Mouse (Mus musculus) induced T-regulatory cell, adult 2 months (primary cell): Measurements from ENCODE around the gene Zfp956.
"Not testable (repeated sequence)": the region's sequence is repeated elsewhere in the genome, so short reads cannot be mapped to it uniquely, and the experiment has no call there.

Source experiments
- DNase-seq: peaks from one replicate; pipeline ENCODE4 v3.0.0-alpha.2; 2012; ENCODE audit warnings: low read depth

Gene Zfp956

DNA sequence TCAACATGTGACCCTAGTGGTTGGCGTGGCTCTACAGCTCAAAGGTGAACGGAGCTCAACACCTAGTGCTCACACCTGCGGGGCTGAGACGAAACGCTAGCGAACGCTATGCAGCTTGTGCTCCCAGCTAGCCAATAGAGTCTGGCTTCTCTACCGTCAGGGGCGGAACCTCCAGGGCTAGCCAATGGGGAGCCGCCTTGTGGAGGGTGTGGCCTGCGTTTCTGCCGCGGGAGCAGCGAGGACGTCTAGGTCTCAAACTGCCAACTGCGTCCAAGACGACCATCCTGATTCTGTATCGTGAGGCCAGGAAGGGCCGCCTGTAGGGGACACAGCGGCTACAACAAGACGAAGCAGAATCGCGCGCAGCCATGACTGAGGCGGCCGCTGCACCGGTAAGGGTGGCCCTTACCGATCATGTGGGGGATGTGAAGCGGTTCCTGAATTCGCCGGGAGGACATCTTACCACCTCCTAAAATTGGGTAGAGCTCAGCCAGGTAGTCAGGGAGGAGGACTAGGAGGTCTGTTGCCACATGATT, at the start of gene Zfp956:
Gene Zfp956 (plus strand): TSS at position 200 of the 536 bp plus-strand sequence.
- DNase-seq: peak; percentile 96

DNA sequence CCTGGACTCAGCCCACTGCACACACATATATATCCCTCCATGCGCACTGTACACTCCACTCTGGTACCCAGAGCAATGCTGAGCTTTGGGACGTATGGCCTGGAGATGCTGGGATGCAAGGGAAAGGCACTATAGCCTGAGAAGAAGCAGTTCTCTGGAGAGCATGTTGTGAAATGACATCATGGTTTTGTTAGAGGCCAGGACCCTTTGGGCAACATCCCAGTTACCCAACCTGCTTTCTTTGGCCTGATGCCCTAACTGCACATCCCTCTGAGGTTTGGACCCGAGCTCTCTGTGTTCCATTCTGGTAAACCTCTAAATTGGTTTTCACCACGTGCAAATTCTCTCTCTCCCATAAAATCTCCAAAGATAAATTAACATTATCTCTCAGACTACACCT, 49.6 kb upstream of the Zfp956 start:
- no peak for DNase-seq

DNA sequence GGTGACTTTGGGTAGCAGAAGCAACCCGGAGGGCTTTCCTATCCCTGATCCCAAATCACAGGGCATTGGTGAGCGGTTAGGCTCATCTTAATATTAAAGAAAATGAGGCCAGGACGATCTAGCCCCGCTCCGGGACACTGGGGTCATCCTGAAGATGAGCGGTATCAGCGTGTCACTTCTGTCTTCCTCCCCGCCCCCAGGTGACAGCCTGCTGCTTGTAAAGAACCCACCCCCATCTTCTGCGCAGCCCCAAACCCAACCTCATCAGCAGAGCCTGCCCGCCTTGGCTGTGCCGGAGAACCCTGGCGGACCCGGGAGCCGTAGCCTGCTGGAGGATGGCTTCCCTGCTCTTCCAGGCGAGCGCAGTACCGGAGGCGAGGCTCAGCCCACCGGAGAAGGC, 48.8 kb upstream of the Zfp956 start:
- DNase-seq: no peak

DNA sequence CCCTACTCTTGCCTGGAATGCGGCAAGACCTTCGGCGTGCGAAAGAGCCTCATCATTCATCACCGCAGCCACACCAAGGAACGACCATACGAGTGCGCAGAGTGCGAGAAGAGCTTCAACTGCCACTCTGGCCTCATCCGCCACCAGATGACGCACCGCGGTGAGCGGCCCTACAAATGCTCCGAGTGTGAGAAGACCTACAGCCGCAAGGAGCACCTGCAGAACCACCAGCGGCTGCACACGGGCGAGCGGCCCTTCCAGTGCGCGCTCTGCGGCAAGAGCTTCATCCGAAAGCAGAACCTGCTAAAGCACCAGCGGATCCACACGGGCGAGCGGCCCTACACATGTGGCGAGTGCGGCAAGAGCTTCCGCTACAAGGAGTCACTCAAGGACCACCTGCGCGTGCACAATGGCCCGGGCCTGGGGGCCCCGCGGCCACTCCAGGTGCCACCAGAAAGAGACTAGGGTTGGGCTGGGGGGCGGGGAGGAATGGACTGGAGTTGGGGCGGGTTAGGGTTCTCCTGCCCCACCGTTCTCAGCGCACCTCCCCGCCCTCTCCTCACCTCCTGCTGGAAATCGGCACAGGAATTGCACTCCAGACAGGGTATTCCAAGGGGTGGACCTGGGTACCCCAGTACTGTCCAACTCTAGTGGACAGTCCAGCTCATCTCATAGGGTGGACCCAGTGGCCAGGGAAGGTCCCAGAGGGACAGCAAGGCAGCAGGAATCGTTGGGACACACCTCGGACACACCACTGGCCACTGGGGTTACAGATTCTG, 48.1 kb upstream of the Zfp956 start:
- DNase-seq: no peak

- no peak for DNase-seq
These were observed 46.9 kb upstream of the Zfp956 start for GRCm38 (mm10) chr6:47906326-47906725.

DNA sequence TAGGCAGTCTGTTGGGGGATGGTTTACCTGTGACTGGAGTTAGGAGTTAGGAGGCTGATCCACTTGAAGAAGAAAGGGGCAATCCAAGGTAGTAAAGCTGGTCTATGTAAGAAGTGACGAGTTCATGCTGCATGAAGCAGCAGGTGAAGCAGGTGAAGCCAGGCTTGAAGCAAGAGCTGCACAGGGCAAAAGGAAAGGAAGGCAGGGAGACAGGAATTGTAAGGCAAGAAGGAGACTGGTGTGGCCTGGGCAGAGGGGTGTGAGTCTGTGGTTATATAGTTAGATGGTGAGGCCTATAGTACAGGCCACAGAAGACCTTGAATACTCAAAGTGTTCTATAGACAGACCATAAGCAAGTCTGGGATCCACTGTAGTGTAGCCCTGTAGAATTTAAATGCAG, 44.2 kb upstream of the Zfp956 start:
- no peak for DNase-seq

DNA sequence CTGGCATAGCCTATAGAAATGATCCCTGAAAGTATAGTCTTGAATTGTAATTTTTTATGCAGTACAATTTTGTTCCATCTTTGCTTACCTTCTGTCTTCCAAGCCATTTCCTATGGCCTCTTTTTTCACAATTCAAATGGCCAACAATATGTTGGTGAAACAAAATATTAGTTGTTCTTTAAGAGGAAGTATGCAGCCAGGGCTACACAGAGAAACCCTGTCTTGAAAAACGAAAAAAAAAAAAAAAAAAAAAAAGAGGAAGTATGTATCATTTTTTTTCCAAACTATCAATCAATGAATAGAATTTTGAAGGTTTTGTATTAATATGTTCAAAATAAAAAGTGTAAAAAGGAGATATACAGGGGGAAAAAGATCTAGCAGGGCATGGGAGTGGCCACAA, 41.5 kb upstream of the Zfp956 start:
- no peak for DNase-seq

- no peak for DNase-seq
These were observed 40.2 kb upstream of the Zfp956 start for GRCm38 (mm10) chr6:47912991-47913390.

DNA sequence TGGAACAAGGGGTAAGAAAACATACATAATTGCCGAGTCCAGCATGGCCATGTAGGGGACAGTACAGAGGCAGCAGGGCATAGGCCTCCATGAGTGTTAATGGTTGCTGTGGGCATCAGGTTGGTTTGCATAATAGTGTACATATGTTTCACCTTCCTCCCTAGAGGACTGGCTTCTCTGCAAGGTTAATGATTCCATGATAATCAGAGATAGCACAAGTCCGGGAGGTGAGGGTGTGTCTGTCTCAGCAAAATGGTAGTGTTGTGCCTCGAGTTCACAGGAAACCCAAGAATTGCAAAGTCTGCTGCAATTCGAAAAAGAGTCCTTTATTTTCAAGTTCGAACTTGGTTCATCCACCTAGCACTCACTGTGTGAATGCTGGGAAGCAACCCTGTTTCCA, 36.1 kb upstream of the Zfp956 start:
- no peak for DNase-seq

GRCm38 (mm10) chr6:47918768-47919274, 34.4 kb upstream of the Zfp956 start:
- DNase-seq: no peak

DNA sequence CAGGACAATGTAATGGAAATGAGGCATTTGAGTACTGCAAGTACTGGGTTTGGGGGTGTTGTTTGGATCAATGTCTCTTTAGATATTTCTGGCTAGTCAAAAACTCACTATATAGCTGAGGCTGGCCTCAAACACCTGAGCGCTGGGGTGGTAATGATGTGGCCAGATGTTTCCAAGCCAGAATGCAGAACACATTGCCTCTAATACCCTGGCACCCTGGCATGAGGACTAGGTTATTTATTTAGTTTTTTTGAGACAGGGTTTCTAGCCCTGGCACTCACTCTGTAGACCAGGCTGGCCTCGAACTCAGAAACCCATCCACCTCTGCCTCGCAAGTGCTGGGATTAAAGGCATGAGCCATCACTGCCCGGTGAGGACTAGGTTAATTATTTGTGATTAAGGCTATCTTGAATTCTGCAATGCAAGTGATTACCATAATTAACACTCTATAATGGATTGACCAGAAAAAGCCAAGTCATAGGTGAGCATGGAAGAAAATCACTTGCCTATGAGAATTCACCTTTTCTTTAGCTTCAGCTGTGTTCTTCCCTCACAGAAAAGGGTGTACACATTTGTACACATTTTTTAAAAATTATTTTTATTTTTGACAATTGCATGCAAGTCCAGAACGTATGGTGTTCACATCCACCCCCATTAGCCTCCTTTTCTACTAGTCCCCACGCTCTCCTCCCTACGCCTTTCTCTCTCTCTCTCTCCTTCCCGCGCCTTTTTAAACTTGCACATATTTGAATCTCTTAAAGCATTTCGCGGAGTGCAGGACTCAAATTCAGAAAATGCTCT, 33.3 kb upstream of the Zfp956 start:
- DNase-seq: no peak

- peak; percentile 93 for DNase-seq
These were observed 32.5 kb upstream of the Zfp956 start, which contains the start of gene Zfp212 for GRCm38 (mm10) chr6:47920447-47921340. Gene Zfp212 (plus strand): TSS chr6:47920476.

- no peak for DNase-seq
These were observed 10.7 kb upstream of the Zfp956 start for GRCm38 (mm10) chr6:47942461-47942860.

GRCm38 (mm10) chr6:47943021-47943691, 10.0 kb upstream of the Zfp956 start:
- peak; percentile 71 for DNase-seq

DNA sequence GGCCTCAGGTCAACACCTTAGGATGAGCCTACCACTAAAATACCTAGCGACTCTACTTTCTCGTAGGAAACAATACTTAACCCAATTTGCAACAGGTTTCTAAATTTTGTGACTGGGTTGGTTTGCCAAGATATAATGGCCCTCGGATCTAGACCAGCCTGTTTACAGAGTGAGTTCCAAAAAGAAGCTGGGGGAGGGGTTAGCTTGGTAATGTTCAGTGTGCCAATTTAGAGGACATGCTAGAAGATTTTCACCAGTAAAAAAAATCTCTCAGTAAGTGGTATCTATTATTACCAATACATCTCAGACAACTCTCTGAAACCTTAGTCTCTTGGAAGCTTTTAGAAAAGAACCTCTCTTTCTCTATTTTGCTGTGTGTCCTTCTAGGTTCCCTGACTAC, 9.5 kb upstream of the Zfp956 start:
- DNase-seq: no peak

DNA sequence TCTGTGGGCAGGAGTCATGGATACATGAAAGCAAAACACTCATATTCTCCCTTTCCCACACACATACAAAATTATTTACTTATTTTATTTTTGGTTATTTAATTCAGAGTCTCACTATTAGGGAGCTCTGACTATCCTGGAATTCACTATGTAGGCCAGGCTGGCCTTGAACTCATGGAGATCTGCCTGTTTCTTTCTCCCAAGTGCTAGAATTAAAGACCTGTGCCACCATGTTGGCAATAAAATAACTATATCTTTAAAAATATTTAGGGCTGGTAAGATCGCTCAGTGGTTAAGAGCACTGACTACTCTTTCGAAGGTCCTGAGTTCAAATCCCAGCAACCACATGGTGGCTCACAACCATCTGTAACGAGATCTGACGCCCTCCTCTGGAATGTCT, 5.8 kb upstream of the Zfp956 start:
- DNase-seq: no peak

GRCm38 (mm10) chr6:47954425-47954824, 1.2 kb downstream of the Zfp956 start:
- DNase-seq: no peak

- DNase-seq: no peak
These were observed 4.6 kb downstream of the Zfp956 start for GRCm38 (mm10) chr6:47957816-47958215.

DNA sequence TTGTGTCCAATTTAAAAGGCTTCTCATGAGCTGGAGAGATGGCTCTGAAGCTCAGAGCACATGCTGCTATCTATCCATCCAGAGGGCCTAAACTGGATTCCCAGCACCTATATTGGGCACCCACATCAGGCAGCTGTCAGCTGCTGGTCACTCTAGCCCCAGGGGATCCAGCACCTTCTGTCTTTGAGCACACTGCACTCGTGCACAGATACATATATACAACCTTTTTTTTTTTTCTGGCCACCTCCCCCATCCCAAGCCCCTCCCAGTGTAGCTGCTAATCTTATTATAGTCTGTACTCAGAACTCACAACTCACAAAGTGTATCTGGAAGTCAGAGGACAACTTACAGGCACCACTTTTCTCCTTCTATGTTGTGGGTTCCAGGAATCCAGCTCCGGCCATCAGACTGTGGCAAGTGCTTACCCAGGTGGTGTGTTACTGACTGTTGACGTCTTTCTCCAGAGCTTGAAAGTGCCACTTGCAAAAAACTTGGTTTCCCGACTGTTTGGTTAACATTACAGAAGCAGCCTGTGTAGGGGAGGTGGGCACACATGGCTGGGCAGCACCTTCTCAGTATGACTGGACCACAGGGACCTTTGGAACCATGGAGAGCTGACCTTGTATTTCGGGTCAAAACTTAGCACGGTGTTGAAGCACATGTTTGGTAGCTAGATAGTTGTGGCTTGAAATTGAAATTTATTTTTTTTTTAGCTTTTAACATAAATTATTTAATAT, 7.7 kb downstream of the Zfp956 start:
- no peak for DNase-seq

DNA sequence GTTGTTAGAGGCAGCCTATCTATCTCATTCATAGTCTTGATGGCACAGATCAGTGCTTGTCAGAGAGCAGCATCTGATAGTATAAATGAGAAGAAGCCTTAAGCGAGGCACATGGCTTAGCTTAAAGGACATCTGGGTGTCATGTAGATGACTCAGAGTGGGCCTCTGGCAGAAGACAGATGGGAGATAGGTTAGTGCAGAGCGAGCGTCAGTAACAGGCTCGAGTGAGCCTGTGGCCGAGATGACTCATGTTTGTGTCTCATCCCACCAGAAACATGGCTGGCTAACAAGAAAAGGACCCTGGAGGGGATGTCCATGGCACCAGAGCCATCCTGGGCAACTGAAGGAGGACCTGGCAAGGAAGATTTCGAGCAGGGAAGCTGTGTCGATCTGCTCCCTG, 9.9 kb downstream of the Zfp956 start:
- DNase-seq: no peak

DNA sequence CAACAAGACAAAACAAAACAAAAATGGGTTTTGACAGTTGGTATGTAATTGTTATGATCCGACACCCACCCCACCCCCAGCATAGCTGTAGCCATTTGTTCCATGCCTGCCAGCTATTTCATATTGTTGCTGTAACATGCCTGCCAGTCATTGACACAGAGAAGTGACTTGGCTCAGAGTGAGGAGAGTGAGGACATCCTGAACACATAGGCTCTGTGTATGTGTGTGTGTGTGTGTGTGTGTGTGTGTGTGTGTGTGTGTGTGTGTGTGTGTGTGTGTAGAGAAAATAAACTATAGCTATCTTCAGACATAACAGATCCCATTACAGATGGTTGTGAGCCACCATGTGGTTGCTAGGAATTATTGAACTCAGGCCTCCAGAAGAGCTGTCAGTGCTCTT, 15.0 kb downstream of the Zfp956 start:
- not testable (repeated sequence) for DNase-seq
